Mouse (Mus musculus): ENCODE measurements around the gene Ogg1. TPM values are rescaled to one million over a fixed set of nuclear protein-coding genes. Genes with fewer than 3 reads are reported as not detected.
"Not testable (repeated sequence)": the region's sequence is repeated elsewhere in the genome, so short reads cannot be mapped to it uniquely, and the experiment has no call there.

Ogg1 gene
- polyA plus RNA-seq, 1 experiment from 2014 or later, result 17.4 TPM

- Histone ChIP-seq H3K4me3 (ENCODE audit: low read length) (no peak overlapping the region), H3K4me2 (replicated peaks; ENCODE audit: low read depth, low read length) (no peak overlapping the region), H3K27ac (ENCODE audit: low read length) (no peak overlapping the region), H3K9ac (replicated peaks; ENCODE audit: low read length) (no peak overlapping the region), H3K36me3 (ENCODE audit: insufficient read depth, low read length) (peaks cover 80% of the 10 kb centered on the region), H3K4me1 (ENCODE audit: insufficient read depth, low read length) (no peaks in the 10 kb centered on the region), H3K27me3 (ENCODE audit: insufficient read depth, low read length) (no peaks in the 10 kb centered on the region), H3K9me3 (ENCODE audit: low read length) (no peaks in the 10 kb centered on the region)
- 93% methylated on average over 3 of the region's 3 CpGs for WGBS
- no peak for ATAC-seq (ENCODE audit: low FRiP score, low TSS enrichment)
Observed at GRCm38 (mm10) chr6:113315972-113316371, 10.8 kb upstream of the Ogg1 start.

- H3K9me3 ChIP-seq (ENCODE audit: low read length), result no peaks in the 10 kb centered on the region
- no peak overlapping the region for H3K27ac ChIP-seq (ENCODE audit: low read length)
- 93% methylated on average over 1 of the region's 1 CpGs for WGBS
- no peak overlapping the region for H3K9ac ChIP-seq (replicated peaks; ENCODE audit: low read length)
- no peak for ATAC-seq (ENCODE audit: low FRiP score, low TSS enrichment)
- H3K36me3 ChIP-seq (ENCODE audit: insufficient read depth, low read length), result peaks cover 32% of the 10 kb centered on the region
- H3K27me3 ChIP-seq (ENCODE audit: insufficient read depth, low read length), result no peaks in the 10 kb centered on the region
- no peak overlapping the region for H3K4me3 ChIP-seq (ENCODE audit: low read length)
- H3K4me2 ChIP-seq (replicated peaks; ENCODE audit: low read depth, low read length), result no peak overlapping the region
- H3K4me1 ChIP-seq (ENCODE audit: insufficient read depth, low read length), result peaks cover 26% of the 10 kb centered on the region
Observed at GRCm38 (mm10) chr6:113329396-113329795, 2.6 kb downstream of the Ogg1 start.

GRCm38 (mm10) chr6:113330547-113330946 lies 3.8 kb downstream of the Ogg1 start:
- Histone ChIP-seq H3K36me3 (ENCODE audit: insufficient read depth, low read length) (peaks cover 32% of the 10 kb centered on the region), H3K9ac (replicated peaks; ENCODE audit: low read length) (no peak overlapping the region), H3K4me2 (replicated peaks; ENCODE audit: low read depth, low read length) (no peak overlapping the region), H3K27ac (ENCODE audit: low read length) (no peak overlapping the region), H3K27me3 (ENCODE audit: insufficient read depth, low read length) (no peaks in the 10 kb centered on the region), H3K4me3 (ENCODE audit: low read length) (no peak overlapping the region), H3K4me1 (ENCODE audit: insufficient read depth, low read length) (peaks cover 27% of the 10 kb centered on the region), H3K9me3 (ENCODE audit: low read length) (no peaks in the 10 kb centered on the region)
- WGBS, result 46% methylated on average over 2 of the region's 2 CpGs
- ATAC-seq (ENCODE audit: low FRiP score, low TSS enrichment), result no peak

DNA sequence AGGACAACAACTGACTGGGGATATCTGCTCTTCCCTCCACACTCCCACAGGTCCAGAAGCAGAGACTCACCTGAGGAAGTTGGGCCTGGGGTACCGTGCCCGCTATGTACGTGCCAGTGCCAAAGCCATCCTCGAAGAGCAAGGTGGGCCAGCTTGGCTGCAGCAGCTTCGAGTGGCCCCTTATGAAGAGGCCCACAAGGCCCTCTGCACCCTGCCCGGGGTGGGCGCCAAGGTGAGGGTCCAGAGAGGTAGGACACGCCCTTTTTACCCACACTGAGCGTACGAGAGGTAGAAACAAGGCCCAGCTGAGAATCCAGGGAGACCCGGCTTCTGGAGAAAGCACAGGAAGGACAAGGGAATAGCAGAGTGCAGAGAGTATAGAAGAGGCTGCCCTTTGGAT lies 4.9 kb downstream of the Ogg1 start:
- no peak overlapping the region for H3K27ac ChIP-seq (ENCODE audit: low read length)
- H3K4me3 ChIP-seq (ENCODE audit: low read length), result no peak overlapping the region
- H3K27me3 ChIP-seq (ENCODE audit: insufficient read depth, low read length), result no peaks in the 10 kb centered on the region
- H3K9me3 ChIP-seq (ENCODE audit: low read length), result no peaks in the 10 kb centered on the region
- WGBS, result 89% methylated on average over 11 of the region's 11 CpGs
- ATAC-seq (ENCODE audit: low FRiP score, low TSS enrichment), result no peak
- H3K36me3 ChIP-seq (ENCODE audit: insufficient read depth, low read length), result peaks cover 39% of the 10 kb centered on the region
- H3K4me1 ChIP-seq (ENCODE audit: insufficient read depth, low read length), result peaks cover 21% of the 10 kb centered on the region
- no peak overlapping the region for H3K9ac ChIP-seq (replicated peaks; ENCODE audit: low read length)
- no peak overlapping the region for H3K4me2 ChIP-seq (replicated peaks; ENCODE audit: low read depth, low read length)

- peaks cover 42% of the 10 kb centered on the region for H3K36me3 ChIP-seq (ENCODE audit: insufficient read depth, low read length)
- peaks cover 21% of the 10 kb centered on the region for H3K4me1 ChIP-seq (ENCODE audit: insufficient read depth, low read length)
- H3K27me3 ChIP-seq (ENCODE audit: insufficient read depth, low read length); H3K9me3 ChIP-seq (ENCODE audit: low read length); H3K4me2 ChIP-seq (replicated peaks; ENCODE audit: low read depth, low read length); H3K4me3 ChIP-seq (ENCODE audit: low read length); H3K9ac ChIP-seq (replicated peaks; ENCODE audit: low read length): not testable (repeated sequence)
- H3K27ac ChIP-seq (ENCODE audit: low read length), result peak overlapping the region; percentile 70
- peak; percentile 10; the same call in 1 of the 2 replicates for ATAC-seq (ENCODE audit: low FRiP score, low TSS enrichment)
- 71% methylated on average over 6 of the region's 6 CpGs for WGBS
Observed at GRCm38 (mm10) chr6:113332734-113333133, 6.0 kb downstream of the Ogg1 start.

GRCm38 (mm10) chr6:113333137-113333950 lies 6.6 kb downstream of the Ogg1 start:
- H3K27me3 ChIP-seq (ENCODE audit: insufficient read depth, low read length), result no peaks in the 10 kb centered on the region
- no peak overlapping the region; the same call in 1 of the 2 replicates for H3K9ac ChIP-seq (replicated peaks; ENCODE audit: low read length)
- no peak overlapping the region for H3K4me3 ChIP-seq (ENCODE audit: low read length)
- peak; percentile 79 for ATAC-seq (ENCODE audit: low FRiP score, low TSS enrichment)
- no peak overlapping the region for H3K4me2 ChIP-seq (replicated peaks; ENCODE audit: low read depth, low read length)
- no peaks in the 10 kb centered on the region for H3K9me3 ChIP-seq (ENCODE audit: low read length)
- 51% methylated on average over 14 of the region's 14 CpGs for WGBS
- peaks cover 17% of the 10 kb centered on the region for H3K4me1 ChIP-seq (ENCODE audit: insufficient read depth, low read length)
- peaks cover 47% of the 10 kb centered on the region for H3K36me3 ChIP-seq (ENCODE audit: insufficient read depth, low read length)
- H3K27ac ChIP-seq (ENCODE audit: low read length), result peak overlapping the region; percentile 85

DNA sequence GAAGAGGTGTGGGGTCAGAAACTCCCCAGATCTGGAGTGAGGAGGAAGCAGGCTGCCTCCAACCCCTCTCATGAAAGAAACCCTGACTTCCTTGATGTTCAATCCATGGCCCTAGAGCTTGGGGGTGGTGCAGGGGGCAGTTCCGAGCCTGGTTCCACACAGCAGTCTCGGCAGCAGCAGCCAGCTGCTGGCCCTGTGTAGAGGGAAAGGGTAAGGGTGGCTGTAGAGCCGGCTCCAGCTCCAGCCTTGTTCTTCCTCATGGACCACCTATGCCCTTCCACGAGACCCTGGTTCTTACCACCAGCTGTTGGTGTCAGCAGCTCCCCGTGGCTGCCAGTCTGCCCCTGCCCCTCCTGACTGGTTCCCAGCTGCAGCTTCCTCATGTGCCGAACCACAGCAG lies 7.4 kb downstream of the Ogg1 start:
- Histone ChIP-seq H3K9ac (replicated peaks; ENCODE audit: low read length) (no peak overlapping the region), H3K27me3 (ENCODE audit: insufficient read depth, low read length) (no peaks in the 10 kb centered on the region), H3K36me3 (ENCODE audit: insufficient read depth, low read length) (peaks cover 50% of the 10 kb centered on the region), H3K4me1 (ENCODE audit: insufficient read depth, low read length) (peaks cover 17% of the 10 kb centered on the region), H3K4me2 (replicated peaks; ENCODE audit: low read depth, low read length) (no peak overlapping the region), H3K27ac (ENCODE audit: low read length) (no peak overlapping the region), H3K9me3 (ENCODE audit: low read length) (no peaks in the 10 kb centered on the region), H3K4me3 (ENCODE audit: low read length) (no peak overlapping the region)
- ATAC-seq (ENCODE audit: low FRiP score, low TSS enrichment), result no peak
- WGBS, result 62% methylated on average over 6 of the region's 6 CpGs

GRCm38 (mm10) chr6:113336852-113337620 lies 10.3 kb downstream of the Ogg1 start:
- no peak for ATAC-seq (ENCODE audit: low FRiP score, low TSS enrichment)
- no peak overlapping the region for H3K27ac ChIP-seq (ENCODE audit: low read length)
- H3K4me2 ChIP-seq (replicated peaks; ENCODE audit: low read depth, low read length), result no peak overlapping the region
- 63% methylated on average over 8 of the region's 8 CpGs for WGBS
- no peaks in the 10 kb centered on the region for H3K9me3 ChIP-seq (ENCODE audit: low read length)
- no peak overlapping the region for H3K4me3 ChIP-seq (ENCODE audit: low read length)
- no peaks in the 10 kb centered on the region for H3K27me3 ChIP-seq (ENCODE audit: insufficient read depth, low read length)
- peaks cover 58% of the 10 kb centered on the region for H3K36me3 ChIP-seq (ENCODE audit: insufficient read depth, low read length)
- no peak overlapping the region for H3K9ac ChIP-seq (replicated peaks; ENCODE audit: low read length)
- H3K4me1 ChIP-seq (ENCODE audit: insufficient read depth, low read length), result peaks cover 28% of the 10 kb centered on the region

DNA sequence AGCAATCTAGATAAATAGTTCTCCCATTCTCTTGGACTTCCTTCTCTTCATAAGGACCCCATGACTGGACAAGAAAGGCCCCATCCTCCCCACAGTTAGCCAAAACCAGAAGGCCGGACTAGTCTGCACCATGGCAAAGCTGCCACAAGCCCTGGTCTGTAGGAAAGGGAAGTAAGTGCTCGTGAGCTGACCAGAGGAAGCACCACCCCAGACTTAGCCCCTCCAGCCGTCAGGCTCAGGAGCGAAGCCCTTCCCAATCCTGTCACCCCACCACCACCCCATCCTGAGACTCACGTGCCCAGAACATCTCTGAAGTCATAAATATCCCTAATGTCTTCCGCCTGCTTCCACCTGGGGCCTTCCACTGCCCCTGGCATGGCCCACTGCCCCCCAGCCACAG lies 14.8 kb downstream of the Ogg1 start:
- Histone ChIP-seq H3K9ac (replicated peaks; ENCODE audit: low read length) (0 out of 2 replicates have a peak overlapping the region, but pooled peaks have one; percentile 35), H3K4me3 (ENCODE audit: low read length) (0 out of 2 replicates have a peak overlapping the region, but pooled peaks have one; percentile 10)
- WGBS, result 49% methylated on average over 6 of the region's 6 CpGs

GRCm38 (mm10) chr6:113342297-113342696 lies 15.5 kb downstream of the Ogg1 start:
- 18% methylated on average over 4 of the region's 7 CpGs for WGBS
- no peak for ATAC-seq (ENCODE audit: low FRiP score, low TSS enrichment)
- Histone ChIP-seq H3K4me2 (replicated peaks; ENCODE audit: low read depth, low read length) (peak overlapping the region; percentile 88), H3K4me1 (ENCODE audit: insufficient read depth, low read length) (peaks cover 37% of the 10 kb centered on the region), H3K27ac (ENCODE audit: low read length) (peak overlapping the region; percentile 58), H3K9ac (replicated peaks; ENCODE audit: low read length) (peak overlapping the region; percentile 48), H3K4me3 (ENCODE audit: low read length) (peak overlapping the region; percentile 83), H3K36me3 (ENCODE audit: insufficient read depth, low read length) (peaks cover 36% of the 10 kb centered on the region), H3K9me3 (ENCODE audit: low read length) (no peaks in the 10 kb centered on the region), H3K27me3 (ENCODE audit: insufficient read depth, low read length) (no peaks in the 10 kb centered on the region)

More for the DNA sequence above, 14.8 kb downstream of the Ogg1 start:
- no peaks in the 10 kb centered on the region for H3K9me3 ChIP-seq (ENCODE audit: low read length)
- ATAC-seq (ENCODE audit: low FRiP score, low TSS enrichment), result no peak
- peak overlapping the region; percentile 78; the same call in 1 of the 2 replicates for H3K27ac ChIP-seq (ENCODE audit: low read length)
- peaks cover 37% of the 10 kb centered on the region for H3K4me1 ChIP-seq (ENCODE audit: insufficient read depth, low read length)
- no peaks in the 10 kb centered on the region for H3K27me3 ChIP-seq (ENCODE audit: insufficient read depth, low read length)
- peaks cover 36% of the 10 kb centered on the region for H3K36me3 ChIP-seq (ENCODE audit: insufficient read depth, low read length)
- H3K4me2 ChIP-seq (replicated peaks; ENCODE audit: low read depth, low read length), result peak overlapping the region; percentile 88

Measured in kidney, embryonic 16.5 days (tissue).